Mouse (Mus musculus) midbrain, embryonic 10.5 days (tissue): Measurements from ENCODE around the gene Selenoh. TPM values are rescaled to one million over a fixed set of nuclear protein-coding genes. Genes with fewer than 3 reads are reported as not detected.

Experiments
- DNase-seq: peaks from one replicate; pipeline ENCODE4 v3.0.0-alpha.2; 2017; ENCODE audit warnings: low spot score
- H3K27ac ChIP-seq: fragments of 300-500 bp; sonication (generic); replicated peaks from 2 replicates; pipeline ENCODE4 v1.5.1; 2016; ENCODE audit warnings: mild to moderate bottlenecking
- H3K27me3 ChIP-seq: fragments of 300-500 bp; sonication (generic); 2 replicates; pipeline ENCODE4 v1.6.1; 2016; ENCODE audit warnings: low read depth, mild to moderate bottlenecking; ENCODE audit not compliant: poor library complexity, severe bottlenecking
- H3K36me3 ChIP-seq: fragments of 300-500 bp; sonication (generic); 2 replicates; pipeline ENCODE4 v1.6.1; 2016; ENCODE audit warnings: mild to moderate bottlenecking, moderate library complexity
- H3K4me1 ChIP-seq: fragments of 300-500 bp; sonication (generic); 2 replicates; pipeline ENCODE4 v1.6.1; 2016
- H3K4me3 ChIP-seq: fragments of 300-500 bp; sonication (generic); 2 replicates; pipeline ENCODE4 v1.5.1; 2016; ENCODE audit warnings: mild to moderate bottlenecking, moderate library complexity
- H3K9me3 ChIP-seq: fragments of 300-500 bp; sonication (generic); replicated peaks from 2 replicates; pipeline ENCODE4 v1.6.1; 2016; ENCODE audit warnings: mild to moderate bottlenecking
- WGBS: fragments of 180-500 bp; shearing (Covaris S2); methylation state at CpG from one replicate; pipeline ENCODE4 v1.1.7; 2016; 5-methylcytosine and 5-hydroxymethylcytosine counted together
- polyA plus RNA-seq: library from polyadenylated mRNA; unstranded; fragments of >200 nt; fragmentation: Nextera tagmentation; extraction: Ambion mirVana; gene quantifications from 2 replicates; pipeline ENCODE4 v1.2.1, GENCODE M21; 2016

Gene Selenoh
- 505 and 545 TPM in 2 replicates for polyA plus RNA-seq

DNA sequence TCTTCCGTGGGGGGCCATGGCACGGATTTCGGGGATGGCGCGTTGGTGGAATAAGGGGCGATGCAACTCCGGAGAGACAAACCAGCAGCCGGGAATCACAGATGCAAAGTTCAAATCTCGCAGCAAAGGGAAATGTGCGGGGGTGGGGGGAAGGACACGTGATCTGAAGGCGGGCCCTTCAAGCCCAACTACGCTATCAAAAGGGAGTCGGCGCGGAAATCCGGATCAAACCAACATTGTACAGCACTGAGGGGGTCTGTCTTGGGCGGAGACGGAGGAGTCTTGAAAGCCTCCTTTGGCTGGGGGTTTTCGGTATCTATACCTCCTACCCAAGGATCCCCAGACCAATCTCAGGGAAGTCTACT, at the start of gene Selenoh:
Gene Selenoh (minus strand): TSS at position 202 of the 365 bp plus-strand sequence.
- Histone ChIP-seq H3K4me3 (peak within 1 kb of the TSS; percentile 88), H3K9me3 (no peaks in the 10 kb centered on the region), H3K27me3 (no peaks in the 10 kb centered on the region), H3K36me3 (peaks cover 61% of the 10 kb centered on the region), H3K27ac (peak within 1 kb of the TSS; percentile 99), H3K4me1 (peaks cover 19% of the 10 kb centered on the region)
- WGBS = 0% methylated on average over 20 of the region's 20 CpGs
- peak; percentile 94 for DNase-seq

DNA sequence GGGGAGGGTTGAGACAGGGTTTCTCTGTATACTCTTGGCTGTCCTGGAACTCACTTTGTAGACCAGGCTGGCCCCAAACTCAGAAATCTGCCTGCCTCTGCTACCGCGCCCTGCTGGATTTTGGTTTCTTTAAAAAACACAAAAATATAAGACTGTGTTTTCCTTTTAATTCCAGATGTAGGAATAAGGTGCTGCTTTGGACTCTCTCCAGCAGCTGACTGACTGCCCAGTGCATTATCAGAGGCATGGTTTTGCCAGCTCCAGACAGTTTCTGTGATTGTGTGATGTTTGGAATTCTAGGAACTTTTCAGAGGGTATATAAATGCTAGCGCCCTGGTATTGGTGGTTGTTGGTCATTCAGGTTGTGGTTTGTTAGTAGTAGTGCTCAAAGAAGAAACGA, 46.8 kb upstream of the Selenoh start:
- H3K27me3 ChIP-seq = no peaks in the 10 kb centered on the region
- no peak overlapping the region for H3K4me3 ChIP-seq
- peaks cover 29% of the 10 kb centered on the region for H3K4me1 ChIP-seq
- no peak for DNase-seq
- H3K9me3 ChIP-seq = no peaks in the 10 kb centered on the region
- H3K27ac ChIP-seq = no peak overlapping the region
- H3K36me3 ChIP-seq = peaks cover 16% of the 10 kb centered on the region
- WGBS = 91% methylated on average over 4 of the region's 4 CpGs

DNA sequence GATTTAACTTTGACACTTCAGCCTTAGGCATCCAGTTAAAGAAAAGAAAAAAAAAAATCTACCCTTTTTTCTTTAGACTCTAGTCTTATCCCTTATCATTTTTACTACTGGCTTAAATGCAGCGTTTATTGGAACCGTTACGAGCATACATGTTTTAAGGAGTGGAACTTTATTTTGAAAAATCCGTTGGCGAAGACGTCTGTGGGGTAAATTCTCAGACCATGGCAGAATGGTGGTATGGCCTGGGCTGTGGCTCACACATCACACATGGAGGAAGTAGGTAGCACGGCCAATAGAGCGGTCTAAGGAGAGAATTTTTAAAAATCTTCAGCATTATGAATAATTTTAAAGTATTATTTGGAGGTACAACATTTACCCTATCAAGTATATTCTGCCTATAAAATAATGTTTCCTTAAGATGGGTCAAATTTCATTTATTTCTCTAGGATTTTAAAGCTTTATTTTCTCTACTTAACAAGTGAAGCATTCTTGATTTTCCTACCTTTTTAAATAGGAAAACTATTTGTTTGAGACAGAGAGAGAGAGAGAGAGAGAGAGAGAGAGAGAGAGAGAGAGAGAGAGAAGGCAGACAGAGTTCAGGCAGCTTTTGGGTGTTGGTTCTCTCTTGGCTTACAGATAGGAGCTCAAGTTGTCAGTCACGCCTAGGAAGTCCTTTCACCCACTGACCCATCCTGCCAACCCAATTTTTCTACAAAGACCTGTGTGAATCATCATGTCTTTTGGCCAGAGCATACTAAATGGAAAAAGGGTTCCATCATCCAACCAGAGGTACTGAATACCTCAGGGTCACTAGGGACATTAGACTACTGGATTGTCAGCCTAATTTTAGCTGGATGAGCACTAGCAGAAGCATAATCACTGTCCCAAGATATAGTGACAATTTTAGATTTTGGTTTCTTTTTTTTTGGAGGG, 46.1 kb upstream of the Selenoh start:
- WGBS = 40% methylated on average over 9 of the region's 9 CpGs
- H3K9me3 ChIP-seq = no peaks in the 10 kb centered on the region
- peaks cover 11% of the 10 kb centered on the region for H3K36me3 ChIP-seq
- H3K27ac ChIP-seq = peak overlapping the region; percentile 96
- H3K4me1 ChIP-seq = peaks cover 29% of the 10 kb centered on the region
- H3K27me3 ChIP-seq = no peaks in the 10 kb centered on the region
- peak overlapping the region; percentile 96 for H3K4me3 ChIP-seq
- no peak for DNase-seq

DNA sequence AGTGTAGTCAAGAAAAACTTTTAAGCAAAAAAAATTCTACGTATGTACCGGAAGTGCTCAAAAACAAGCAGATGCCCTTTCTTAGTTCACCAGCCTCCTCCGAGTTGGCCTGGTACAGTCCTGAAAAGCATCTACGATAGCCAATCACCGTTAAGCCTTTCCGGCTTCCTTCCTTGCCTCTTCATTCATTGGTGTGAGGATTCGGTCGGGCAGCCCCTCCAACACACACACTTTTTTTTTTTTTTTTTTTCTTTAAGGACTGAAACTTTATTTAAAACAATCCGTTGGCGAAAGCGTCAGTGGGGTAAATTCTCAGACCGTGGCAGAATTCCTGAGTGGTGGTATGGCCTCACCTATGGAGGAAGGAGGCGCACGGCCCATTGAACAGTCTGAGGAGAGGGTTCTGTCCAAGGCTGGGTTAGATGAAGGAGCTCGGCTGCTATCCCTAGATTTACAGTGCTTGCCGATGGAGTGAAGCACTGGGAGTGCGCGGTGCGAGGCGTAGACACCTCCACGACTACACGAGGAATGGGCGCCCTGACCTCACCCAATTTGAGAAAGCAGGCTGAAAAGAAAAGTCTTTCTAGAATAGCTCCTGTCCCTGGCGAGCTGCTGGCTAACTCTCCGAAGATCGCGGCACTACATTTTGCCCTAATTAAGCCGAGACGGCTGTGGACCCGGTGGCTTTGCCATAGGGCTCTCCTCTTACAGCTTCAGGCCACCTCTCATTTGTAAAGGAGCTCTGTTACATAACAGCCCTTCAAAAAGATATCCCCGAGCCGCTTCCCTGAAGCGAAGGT, 45.2 kb upstream of the Selenoh start:
- H3K36me3 ChIP-seq = peaks cover 12% of the 10 kb centered on the region
- WGBS = under 1% methylated on average over 33 of the region's 33 CpGs
- no peaks in the 10 kb centered on the region for H3K9me3 ChIP-seq
- no peaks in the 10 kb centered on the region for H3K27me3 ChIP-seq
- peak overlapping the region; percentile 96 for H3K27ac ChIP-seq
- DNase-seq = peak; percentile 63
- peaks cover 29% of the 10 kb centered on the region for H3K4me1 ChIP-seq
- H3K4me3 ChIP-seq = peak overlapping the region; percentile 96

DNA sequence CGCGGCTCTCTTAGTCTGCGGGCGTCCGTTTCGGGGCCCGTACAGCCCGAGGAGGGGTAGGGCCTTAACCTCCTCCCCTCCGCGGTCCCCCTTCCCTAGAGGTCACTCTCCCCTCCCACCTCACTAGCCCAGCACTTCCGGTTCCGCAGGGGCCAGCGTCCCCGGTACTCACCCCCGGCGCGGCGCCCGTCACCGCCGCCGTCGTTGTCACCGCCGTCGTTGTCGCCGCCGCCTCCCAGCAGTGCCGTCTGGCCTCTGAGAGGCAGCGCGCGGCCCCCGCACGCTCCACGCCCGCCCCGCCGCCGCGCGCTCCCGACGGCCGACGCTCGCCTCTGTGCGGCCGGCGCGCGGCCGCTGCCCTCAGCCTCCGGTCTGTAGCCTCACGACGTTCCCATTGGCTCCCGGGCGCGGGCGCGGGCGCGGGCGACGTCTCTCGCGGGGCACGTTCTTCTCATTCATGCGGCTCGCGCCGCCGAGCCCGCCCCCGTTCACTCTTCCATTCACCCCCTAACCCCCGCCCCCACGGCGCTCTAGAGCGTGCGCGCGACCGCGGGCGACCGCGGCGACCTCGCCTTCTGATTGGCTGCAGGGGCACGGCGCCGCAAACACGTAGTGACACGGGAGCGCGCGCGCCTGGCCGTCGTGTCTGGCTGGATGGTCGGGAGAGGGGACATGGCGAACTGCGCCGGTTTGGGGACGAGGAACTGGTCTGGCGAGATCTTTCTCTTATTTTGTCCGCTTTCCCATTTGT, 44.4 kb upstream of the Selenoh start, which contains the start of gene Zdhhc5:
Gene Zdhhc5 (minus strand): TSS at position 370 of the 751 bp plus-strand sequence.
- Histone ChIP-seq H3K27ac (peak within 1 kb of the TSS; percentile 96), H3K9me3 (no peaks in the 10 kb centered on the region), H3K4me3 (peak within 1 kb of the TSS; percentile 96), H3K27me3 (no peaks in the 10 kb centered on the region), H3K4me1 (peaks cover 29% of the 10 kb centered on the region), H3K36me3 (peaks cover 19% of the 10 kb centered on the region)
- WGBS = under 1% methylated on average over 107 of the region's 107 CpGs
- DNase-seq = peak; percentile 99

DNA sequence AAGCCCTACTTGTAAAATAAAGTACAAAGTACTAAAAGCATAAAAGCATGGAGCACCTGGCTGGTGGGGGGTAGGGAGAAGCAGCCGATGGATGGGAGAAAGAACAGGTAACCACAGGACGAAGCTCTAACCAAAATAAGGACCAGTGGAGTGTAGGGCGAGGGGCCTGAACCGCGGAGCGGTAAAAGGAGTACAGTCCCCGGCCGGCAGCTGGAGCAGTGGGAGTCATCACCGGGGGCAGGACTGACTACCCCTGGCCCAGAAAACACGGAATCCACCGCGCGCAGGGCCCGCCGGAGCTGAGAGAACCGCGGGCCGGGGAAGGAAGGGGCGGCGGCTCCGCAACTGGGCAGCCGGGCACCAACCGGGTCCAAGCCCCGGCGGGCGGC, 43.8 kb upstream of the Selenoh start:
- Histone ChIP-seq H3K4me3 (peak overlapping the region; percentile 96), H3K27me3 (no peaks in the 10 kb centered on the region), H3K36me3 (peaks cover 25% of the 10 kb centered on the region), H3K9me3 (no peaks in the 10 kb centered on the region), H3K27ac (peak overlapping the region; percentile 96), H3K4me1 (peaks cover 29% of the 10 kb centered on the region)
- no peak for DNase-seq
- under 1% methylated on average over 24 of the region's 26 CpGs for WGBS

DNA sequence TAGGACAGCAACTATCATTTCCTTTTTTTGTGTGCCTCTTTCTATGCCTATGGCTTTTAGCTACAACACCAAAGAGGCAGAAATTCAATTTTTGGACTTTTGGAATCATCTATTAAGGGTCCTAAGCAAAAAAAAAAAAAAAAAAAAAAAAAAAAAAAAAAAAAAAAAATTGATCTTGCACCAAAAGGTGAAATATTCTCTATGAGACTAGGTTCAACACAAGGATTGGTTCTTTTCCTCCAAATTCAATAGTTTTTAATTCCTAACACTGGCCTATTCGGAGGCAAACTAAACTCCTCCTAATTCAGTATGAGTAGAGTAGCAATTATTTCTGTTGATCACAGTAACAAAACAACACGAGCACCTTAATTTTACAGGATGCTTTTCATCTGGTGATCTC, 41.3 kb upstream of the Selenoh start:
- no peak overlapping the region for H3K27ac ChIP-seq
- H3K9me3 ChIP-seq = no peaks in the 10 kb centered on the region
- no peak for DNase-seq
- H3K4me1 ChIP-seq = peaks cover 27% of the 10 kb centered on the region
- H3K27me3 ChIP-seq = no peaks in the 10 kb centered on the region
- no peak overlapping the region for H3K4me3 ChIP-seq
- 92% methylated on average over 2 of the region's 2 CpGs for WGBS
- H3K36me3 ChIP-seq = peaks cover 50% of the 10 kb centered on the region

DNA sequence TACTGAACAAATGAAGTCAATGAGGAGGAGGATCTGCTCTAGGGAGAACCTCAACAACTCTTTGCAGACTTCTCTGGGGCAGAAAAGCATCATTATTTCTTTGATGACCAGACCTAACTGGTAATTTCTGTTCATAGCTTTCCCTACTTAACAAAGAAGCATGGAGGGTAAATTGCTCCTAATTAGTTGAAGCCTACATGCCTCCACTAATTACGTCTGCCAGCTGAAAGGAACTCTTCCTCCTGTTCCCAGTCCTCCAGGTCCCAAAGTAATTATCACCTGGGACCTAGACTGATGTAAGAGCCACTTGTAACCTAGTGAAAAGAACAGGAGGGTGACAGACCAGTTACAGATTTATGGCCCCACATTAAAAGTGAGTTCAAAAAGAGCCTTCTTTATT, 37.0 kb upstream of the Selenoh start:
- Histone ChIP-seq H3K27ac (no peak overlapping the region), H3K4me3 (no peak overlapping the region), H3K9me3 (no peaks in the 10 kb centered on the region), H3K4me1 (0 out of 2 replicates have a peak, but pooled peaks cover 1% of the 10 kb centered on the region), H3K36me3 (peaks cover 87% of the 10 kb centered on the region), H3K27me3 (no peaks in the 10 kb centered on the region)
- WGBS = 70% methylated on average over 1 of the region's 1 CpGs
- DNase-seq = no peak

DNA sequence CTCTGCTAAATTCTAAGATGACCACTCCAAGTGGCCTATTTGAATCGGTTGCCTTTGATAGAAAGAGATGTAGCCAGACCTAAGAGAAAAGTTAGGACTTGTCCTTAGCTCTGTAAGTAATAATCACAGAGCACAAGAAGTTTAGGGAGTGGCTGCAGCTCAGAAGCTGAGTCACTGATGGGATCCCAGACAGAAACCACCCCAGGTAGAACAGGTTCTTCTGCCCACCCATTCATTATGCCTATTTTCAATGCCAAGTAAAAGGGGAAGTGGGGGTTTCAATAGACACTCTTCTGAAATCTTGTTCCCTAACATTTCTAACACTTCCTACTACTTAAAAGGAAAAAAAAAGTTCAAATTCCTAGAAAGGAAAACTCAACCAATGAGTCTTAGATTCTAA, 34.7 kb upstream of the Selenoh start:
- H3K4me1 ChIP-seq = no peaks in the 10 kb centered on the region
- H3K27me3 ChIP-seq = no peaks in the 10 kb centered on the region
- no peaks in the 10 kb centered on the region for H3K9me3 ChIP-seq
- H3K27ac ChIP-seq = no peak overlapping the region
- no peak overlapping the region for H3K4me3 ChIP-seq
- 89% methylated on average over 1 of the region's 1 CpGs for WGBS
- DNase-seq = no peak
- peaks cover 90% of the 10 kb centered on the region for H3K36me3 ChIP-seq

DNA sequence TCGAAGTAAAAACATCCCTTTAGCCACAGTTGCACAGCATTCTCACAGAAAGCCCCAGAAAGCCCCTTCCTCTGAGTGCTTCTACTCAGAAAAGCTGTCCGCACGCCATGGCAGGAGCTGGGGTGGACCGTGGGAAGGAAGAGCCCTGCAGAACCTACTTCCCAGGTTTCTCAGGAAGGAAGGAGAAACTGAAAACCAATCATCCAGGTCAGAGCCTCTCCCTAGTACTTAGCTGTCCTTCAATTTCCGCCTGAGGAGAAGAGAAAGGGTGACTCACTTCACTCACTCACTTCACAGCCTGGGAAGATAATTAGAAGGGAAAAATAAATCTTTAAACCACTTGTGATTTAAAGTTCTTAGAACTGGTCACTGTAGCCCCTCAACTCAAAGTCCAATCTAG, 33.8 kb upstream of the Selenoh start:
- H3K27ac ChIP-seq = no peak overlapping the region
- 79% methylated on average over 5 of the region's 5 CpGs for WGBS
- no peaks in the 10 kb centered on the region for H3K9me3 ChIP-seq
- H3K36me3 ChIP-seq = peaks cover 90% of the 10 kb centered on the region
- H3K4me1 ChIP-seq = no peaks in the 10 kb centered on the region
- H3K4me3 ChIP-seq = no peak overlapping the region
- no peak for DNase-seq
- H3K27me3 ChIP-seq = no peaks in the 10 kb centered on the region

DNA sequence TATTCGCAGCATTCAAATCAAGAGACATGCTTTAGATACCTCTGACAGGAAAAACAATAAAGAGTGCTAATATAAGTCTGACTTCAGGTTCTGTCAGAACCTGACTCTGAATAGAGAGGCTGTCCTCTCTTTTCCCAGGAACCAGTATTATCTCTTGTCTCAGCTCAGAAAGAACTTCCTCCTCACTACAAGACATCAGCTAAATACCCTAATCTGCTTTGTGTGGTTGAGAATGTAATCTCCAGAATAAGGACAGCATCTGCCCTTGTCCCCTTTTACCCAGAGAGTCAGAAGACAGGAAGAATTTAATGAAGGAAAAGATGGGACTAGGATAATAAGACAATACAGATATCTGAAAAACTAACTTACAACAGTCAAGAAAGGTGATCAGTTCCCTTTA, 32.9 kb upstream of the Selenoh start:
- Histone ChIP-seq H3K9me3 (no peaks in the 10 kb centered on the region), H3K27ac (no peak overlapping the region), H3K4me3 (no peak overlapping the region), H3K4me1 (no peaks in the 10 kb centered on the region), H3K27me3 (no peaks in the 10 kb centered on the region), H3K36me3 (peaks cover 90% of the 10 kb centered on the region)
- 92% methylated on average over 1 of the region's 1 CpGs for WGBS
- DNase-seq = no peak

DNA sequence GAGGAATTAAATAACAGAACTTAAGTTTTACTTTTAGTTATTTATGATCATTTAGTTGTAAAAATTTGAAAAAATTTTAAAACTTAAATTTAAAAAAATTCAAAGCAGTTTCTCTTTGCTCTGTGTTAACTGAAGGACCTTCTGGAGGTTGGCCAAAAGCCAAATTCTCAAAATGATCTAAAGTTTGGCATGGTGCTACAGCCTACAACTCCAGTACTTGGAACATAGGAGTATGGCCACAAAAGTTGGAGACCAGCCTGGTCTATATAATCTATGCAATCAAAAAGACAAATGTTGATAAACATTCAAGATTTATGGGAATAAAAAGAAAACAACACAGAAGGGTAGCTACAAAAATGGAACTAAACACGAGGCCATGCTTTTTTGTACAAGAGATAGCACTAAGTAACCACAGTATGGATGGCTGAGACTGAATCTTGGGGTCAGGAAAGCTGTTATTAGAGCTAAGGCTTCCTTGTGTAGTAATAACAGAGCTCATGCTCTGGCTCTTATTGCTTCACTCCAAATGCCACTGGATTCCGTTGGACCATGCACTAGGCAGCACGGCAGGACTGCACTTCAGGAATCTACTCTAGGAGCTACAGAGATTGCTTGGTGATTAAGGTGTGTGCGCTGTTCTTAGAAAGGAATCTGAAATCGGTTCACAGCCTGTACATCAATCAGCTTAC, 24.6 kb upstream of the Selenoh start:
- Histone ChIP-seq H3K4me1 (no peaks in the 10 kb centered on the region), H3K27me3 (no peaks in the 10 kb centered on the region), H3K9me3 (no peaks in the 10 kb centered on the region), H3K4me3 (no peak overlapping the region), H3K36me3 (peaks cover 90% of the 10 kb centered on the region), H3K27ac (no peak overlapping the region)
- DNase-seq = no peak
- WGBS = 95% methylated on average over 5 of the region's 5 CpGs
